Mouse (Mus musculus) liver, postnatal 0 days (tissue): ENCODE data around the gene Tgfbi.

Experiments used
- CTCF ChIP-seq: sonication (generic); IDR thresholded peaks from 2 replicates; pipeline ENCODE4 v1.5.1; 2016; ENCODE audit warnings: antibody characterized with exemption, low read depth
- EP300 ChIP-seq: IDR thresholded peaks from 2 replicates; pipeline ENCODE4 v1.6.1; 2016; ENCODE audit warnings: antibody characterized with exemption, low read depth, mild to moderate bottlenecking

DNA sequence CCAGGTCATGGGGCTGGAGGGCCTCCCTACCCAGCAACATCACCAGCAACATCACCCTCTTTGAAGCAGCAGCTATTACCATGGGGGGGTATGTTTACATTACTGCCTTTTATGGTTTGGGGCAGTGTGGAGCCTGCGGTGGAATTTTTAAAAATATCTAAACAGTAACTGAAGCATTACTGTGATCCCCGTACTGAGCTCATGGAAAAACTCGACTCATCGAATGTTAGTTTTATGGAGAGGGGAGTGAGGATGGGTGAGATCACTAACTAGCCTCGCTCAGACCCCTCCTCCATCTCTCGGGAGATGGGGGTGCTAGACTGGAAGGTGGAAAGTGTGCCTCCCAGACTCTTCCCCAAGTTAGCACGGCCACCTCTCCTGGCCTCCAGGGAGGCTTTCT is 2.1 kb upstream of the Tgfbi start:
- no peak for TF ChIP-seq CTCF
- no peak for TF ChIP-seq EP300
